Mouse (Mus musculus) hindbrain, embryonic 10.5 days (tissue): ENCODE results near the gene Stab2. TPM values are rescaled to one million over a fixed set of nuclear protein-coding genes. Genes with fewer than 3 reads are reported as not detected.

Source experiments
- DNase-seq: peaks from one replicate; pipeline ENCODE4 v3.0.0-alpha.2; 2017; ENCODE audit warnings: low spot score
- H3K27ac ChIP-seq: fragments of 300-500 bp; sonication (generic); 2 replicates; pipeline ENCODE4 v1.5.1; 2016; ENCODE audit warnings: mild to moderate bottlenecking, moderate library complexity
- H3K27me3 ChIP-seq: fragments of 300-500 bp; sonication (generic); 2 replicates; pipeline ENCODE4 v1.6.1; 2016; ENCODE audit warnings: mild to moderate bottlenecking; ENCODE audit not compliant: poor library complexity, insufficient read depth, severe bottlenecking
- H3K36me3 ChIP-seq: fragments of 300-500 bp; sonication (generic); 2 replicates; pipeline ENCODE4 v1.6.1; 2016; ENCODE audit warnings: mild to moderate bottlenecking, moderate library complexity
- H3K4me1 ChIP-seq: fragments of 300-500 bp; sonication (generic); replicated peaks from 2 replicates; pipeline ENCODE4 v1.6.1; 2016; ENCODE audit warnings: mild to moderate bottlenecking
- H3K4me3 ChIP-seq: fragments of 300-500 bp; sonication (generic); 2 replicates; pipeline ENCODE4 v1.5.1; 2016; ENCODE audit warnings: mild to moderate bottlenecking, moderate library complexity
- H3K9me3 ChIP-seq: fragments of 300-500 bp; sonication (generic); 2 replicates; pipeline ENCODE4 v1.6.1; 2016; ENCODE audit warnings: mild to moderate bottlenecking, moderate library complexity
- WGBS: fragments of 180-500 bp; shearing (Covaris S2); methylation state at CpG from one replicate; pipeline ENCODE4 v1.1.7; 2016; 5-methylcytosine and 5-hydroxymethylcytosine counted together
- polyA plus RNA-seq: library from polyadenylated mRNA; unstranded; fragments of >200 nt; fragmentation: Nextera tagmentation; extraction: Ambion mirVana; gene quantifications from 2 replicates; pipeline ENCODE4 v1.2.1, GENCODE M21; 2016

Stab2 gene
- polyA plus RNA-seq, 1 experiment from 2014 or later = 0.13 TPM

GRCm38 (mm10) chr10:86828221-86829135 lies 179.3 kb downstream of the Stab2 start:
- Histone ChIP-seq H3K36me3 (peaks cover 9% of the 10 kb centered on the region), H3K4me1 (peaks cover 13% of the 10 kb centered on the region; the same call in 1 of the 2 replicates), H3K9me3 (no peaks in the 10 kb centered on the region), H3K4me3 (no peak overlapping the region), H3K27ac (no peak overlapping the region), H3K27me3 (no peaks in the 10 kb centered on the region)
- 87% methylated on average over 15 of the region's 15 CpGs for WGBS
- DNase-seq = no peak

GRCm38 (mm10) chr10:86826929-86827328 lies 180.9 kb downstream of the Stab2 start:
- Histone ChIP-seq H3K4me1 (peaks cover 23% of the 10 kb centered on the region), H3K9me3 (no peaks in the 10 kb centered on the region), H3K27ac (no peak overlapping the region), H3K4me3 (no peak overlapping the region), H3K36me3 (peaks cover 9% of the 10 kb centered on the region), H3K27me3 (no peaks in the 10 kb centered on the region)
- DNase-seq = no peak
- 75% methylated on average over 3 of the region's 3 CpGs for WGBS

- Histone ChIP-seq H3K4me3 (no peak overlapping the region), H3K27ac (no peak overlapping the region), H3K4me1 (peaks cover 23% of the 10 kb centered on the region), H3K36me3 (peaks cover 9% of the 10 kb centered on the region), H3K27me3 (peaks cover 3% of the 10 kb centered on the region; the same call in 1 of the 2 replicates), H3K9me3 (no peaks in the 10 kb centered on the region)
- 92% methylated on average over 10 of the region's 10 CpGs for WGBS
- no peak for DNase-seq
Measured at GRCm38 (mm10) chr10:86825871-86826522, 181.8 kb downstream of the Stab2 start.

GRCm38 (mm10) chr10:86824871-86825270 lies 183.0 kb downstream of the Stab2 start:
- Histone ChIP-seq H3K4me1 (peaks cover 30% of the 10 kb centered on the region), H3K27ac (no peak overlapping the region), H3K27me3 (peaks cover 3% of the 10 kb centered on the region; the same call in 1 of the 2 replicates), H3K36me3 (peaks cover 9% of the 10 kb centered on the region), H3K4me3 (no peak overlapping the region), H3K9me3 (no peaks in the 10 kb centered on the region)
- no peak for DNase-seq
- 68% methylated on average over 14 of the region's 14 CpGs for WGBS

GRCm38 (mm10) chr10:86824093-86824492 lies 183.7 kb downstream of the Stab2 start:
- no peak overlapping the region for H3K4me3 ChIP-seq
- H3K9me3 ChIP-seq = no peaks in the 10 kb centered on the region
- peaks cover 6% of the 10 kb centered on the region for H3K36me3 ChIP-seq
- peaks cover 37% of the 10 kb centered on the region for H3K4me1 ChIP-seq
- WGBS = 84% methylated on average over 6 of the region's 6 CpGs
- H3K27ac ChIP-seq = no peak overlapping the region
- DNase-seq = no peak
- H3K27me3 ChIP-seq = peaks cover 3% of the 10 kb centered on the region; the same call in 1 of the 2 replicates

GRCm38 (mm10) chr10:86821014-86821413 lies 186.8 kb downstream of the Stab2 start:
- Histone ChIP-seq H3K36me3 (no peaks in the 10 kb centered on the region), H3K27ac (no peak overlapping the region), H3K27me3 (peaks cover 3% of the 10 kb centered on the region; the same call in 1 of the 2 replicates), H3K9me3 (no peaks in the 10 kb centered on the region), H3K4me1 (peaks cover 42% of the 10 kb centered on the region), H3K4me3 (no peak overlapping the region)
- 91% methylated on average over 7 of the region's 7 CpGs for WGBS
- DNase-seq = no peak

GRCm38 (mm10) chr10:86819649-86820165 lies 188.1 kb downstream of the Stab2 start:
- peak; percentile 49 for DNase-seq
- Histone ChIP-seq H3K4me3 (0 out of 2 replicates have a peak overlapping the region, but pooled peaks have one; percentile 6), H3K9me3 (no peaks in the 10 kb centered on the region), H3K27ac (peak overlapping the region; percentile 69), H3K27me3 (peaks cover 3% of the 10 kb centered on the region; the same call in 1 of the 2 replicates), H3K36me3 (no peaks in the 10 kb centered on the region), H3K4me1 (peaks cover 37% of the 10 kb centered on the region)
- 25% methylated on average over 8 of the region's 8 CpGs for WGBS

- Histone ChIP-seq H3K4me3 (no peak overlapping the region), H3K9me3 (no peaks in the 10 kb centered on the region), H3K27me3 (no peaks in the 10 kb centered on the region), H3K4me1 (peaks cover 29% of the 10 kb centered on the region), H3K27ac (no peak overlapping the region), H3K36me3 (no peaks in the 10 kb centered on the region)
- 89% methylated on average over 7 of the region's 7 CpGs for WGBS
- no peak for DNase-seq
Measured at GRCm38 (mm10) chr10:86815133-86815532, 192.7 kb downstream of the Stab2 start.

- H3K27ac ChIP-seq = peak overlapping the region; percentile 46; the same call in 1 of the 2 replicates
- no peak for DNase-seq
Measured at GRCm38 (mm10) chr10:86814292-86815131, 193.3 kb downstream of the Stab2 start.

GRCm38 (mm10) chr10:86810612-86811011 lies 197.2 kb downstream of the Stab2 start:
- Histone ChIP-seq H3K27me3 (no peaks in the 10 kb centered on the region), H3K4me1 (peaks cover 22% of the 10 kb centered on the region), H3K36me3 (0 out of 2 replicates have a peak, but pooled peaks cover 3% of the 10 kb centered on the region), H3K27ac (no peak overlapping the region), H3K4me3 (no peak overlapping the region), H3K9me3 (no peaks in the 10 kb centered on the region)
- no peak for DNase-seq
- 88% methylated on average over 5 of the region's 5 CpGs for WGBS

More at GRCm38 (mm10) chr10:86814292-86815131, 193.3 kb downstream of the Stab2 start:
- Histone ChIP-seq H3K4me3 (no peak overlapping the region), H3K27me3 (no peaks in the 10 kb centered on the region), H3K4me1 (peaks cover 22% of the 10 kb centered on the region), H3K36me3 (no peaks in the 10 kb centered on the region), H3K9me3 (no peaks in the 10 kb centered on the region)
- 75% methylated on average over 19 of the region's 19 CpGs for WGBS

- WGBS = 88% methylated on average over 9 of the region's 9 CpGs
- H3K4me1 ChIP-seq = peaks cover 21% of the 10 kb centered on the region
Measured at GRCm38 (mm10) chr10:86810000-86810399, 197.8 kb downstream of the Stab2 start.

More at GRCm38 (mm10) chr10:86810000-86810399, 197.8 kb downstream of the Stab2 start:
- no peak overlapping the region for H3K27ac ChIP-seq
- H3K27me3 ChIP-seq = no peaks in the 10 kb centered on the region
- no peak for DNase-seq
- 0 out of 2 replicates have a peak, but pooled peaks cover 3% of the 10 kb centered on the region for H3K36me3 ChIP-seq
- H3K4me3 ChIP-seq = no peak overlapping the region
- no peaks in the 10 kb centered on the region for H3K9me3 ChIP-seq
